Mouse (Mus musculus): ENCODE measurements at regions not wholly inside any gene's neighbourhood (a gene's known extent, or its start where the extent isn't known, plus 50 kb on each side); places are given as distances from the start of the nearest gene placed in this dataset.
A peak's percentile ranks its signal among the peaks of the same experiment; 100 is the strongest.

GRCm38 (mm10) chr9:117872387-117873081, 167.8 kb upstream of the Azi2 start:
- no peaks in the 10 kb centered on the region for H3K36me3 ChIP-seq (ENCODE audit: insufficient read depth, low read length)
- peak overlapping the region; percentile 31 for H3K9ac ChIP-seq (replicated peaks; ENCODE audit: low read length)
- H3K4me3 ChIP-seq (ENCODE audit: low read length) = peak overlapping the region; percentile 59
- peaks cover 43% of the 10 kb centered on the region for H3K27me3 ChIP-seq (ENCODE audit: insufficient read depth, low read length)
- peak; percentile 84 for ATAC-seq (ENCODE audit: low FRiP score, low TSS enrichment)
- H3K9me3 ChIP-seq (ENCODE audit: low read length) = no peaks in the 10 kb centered on the region
- under 1% methylated on average over 57 of the region's 70 CpGs for WGBS
- no peak overlapping the region for H3K27ac ChIP-seq (ENCODE audit: low read length)
- H3K4me1 ChIP-seq (ENCODE audit: insufficient read depth, low read length) = peaks cover 6% of the 10 kb centered on the region
- peak overlapping the region; percentile 96 for H3K4me2 ChIP-seq (replicated peaks; ENCODE audit: low read depth, low read length)

GRCm38 (mm10) chr9:117872021-117872386, 168.3 kb upstream of the Azi2 start:
- no peak overlapping the region for H3K27ac ChIP-seq (ENCODE audit: low read length)
- WGBS = under 1% methylated on average over 15 of the region's 15 CpGs
- no peaks in the 10 kb centered on the region for H3K36me3 ChIP-seq (ENCODE audit: insufficient read depth, low read length)
- peak; percentile 53; the same call in 1 of the 2 replicates for ATAC-seq (ENCODE audit: low FRiP score, low TSS enrichment)
- H3K4me3 ChIP-seq (ENCODE audit: low read length) = peak overlapping the region; percentile 59
- no peaks in the 10 kb centered on the region for H3K9me3 ChIP-seq (ENCODE audit: low read length)
- H3K9ac ChIP-seq (replicated peaks; ENCODE audit: low read length) = peak overlapping the region; percentile 31
- peaks cover 6% of the 10 kb centered on the region for H3K4me1 ChIP-seq (ENCODE audit: insufficient read depth, low read length)
- H3K27me3 ChIP-seq (ENCODE audit: insufficient read depth, low read length) = peaks cover 43% of the 10 kb centered on the region
- H3K4me2 ChIP-seq (replicated peaks; ENCODE audit: low read depth, low read length) = peak overlapping the region; percentile 96

- peaks cover 43% of the 10 kb centered on the region for H3K27me3 ChIP-seq (ENCODE audit: insufficient read depth, low read length)
- H3K4me1 ChIP-seq (ENCODE audit: insufficient read depth, low read length) = peaks cover 6% of the 10 kb centered on the region
- 43% methylated on average over 11 of the region's 11 CpGs for WGBS
- H3K9ac ChIP-seq (replicated peaks; ENCODE audit: low read length) = no peak overlapping the region
- peaks cover 3% of the 10 kb centered on the region; the same call in 1 of the 2 replicates for H3K9me3 ChIP-seq (ENCODE audit: low read length)
- H3K4me2 ChIP-seq (replicated peaks; ENCODE audit: low read depth, low read length) = no peak overlapping the region; the same call in 1 of the 2 replicates
- H3K36me3 ChIP-seq (ENCODE audit: insufficient read depth, low read length) = no peaks in the 10 kb centered on the region
- H3K4me3 ChIP-seq (ENCODE audit: low read length) = no peak overlapping the region
- ATAC-seq (ENCODE audit: low FRiP score, low TSS enrichment) = no peak
- no peak overlapping the region for H3K27ac ChIP-seq (ENCODE audit: low read length)
Measured at GRCm38 (mm10) chr9:117870616-117871015, 169.7 kb upstream of the Azi2 start.

DNA sequence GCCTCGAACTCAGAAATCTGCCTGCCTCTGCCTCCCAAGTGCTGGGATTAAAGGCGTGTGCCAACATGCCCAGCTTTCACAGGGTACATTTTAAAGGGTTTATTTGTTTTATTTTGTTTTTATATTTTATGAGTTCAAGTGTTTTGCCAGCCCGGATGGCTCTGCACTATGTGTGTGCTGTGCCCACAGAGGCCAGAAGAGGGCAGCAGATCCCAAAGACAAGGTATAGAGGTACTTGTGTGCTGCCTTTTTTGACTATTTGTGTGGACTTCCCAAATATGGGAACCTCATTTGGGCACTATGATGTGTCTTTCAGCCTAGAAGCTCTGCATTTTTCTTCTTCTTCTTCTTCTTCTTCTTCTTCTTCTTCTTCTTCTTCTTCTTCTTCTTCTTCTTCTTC, 176.4 kb upstream of the Azi2 start:
- H3K27ac ChIP-seq (ENCODE audit: low read length) = no peak overlapping the region
- no peak for ATAC-seq (ENCODE audit: low FRiP score, low TSS enrichment)
- 93% methylated on average over 3 of the region's 3 CpGs for WGBS

DNA sequence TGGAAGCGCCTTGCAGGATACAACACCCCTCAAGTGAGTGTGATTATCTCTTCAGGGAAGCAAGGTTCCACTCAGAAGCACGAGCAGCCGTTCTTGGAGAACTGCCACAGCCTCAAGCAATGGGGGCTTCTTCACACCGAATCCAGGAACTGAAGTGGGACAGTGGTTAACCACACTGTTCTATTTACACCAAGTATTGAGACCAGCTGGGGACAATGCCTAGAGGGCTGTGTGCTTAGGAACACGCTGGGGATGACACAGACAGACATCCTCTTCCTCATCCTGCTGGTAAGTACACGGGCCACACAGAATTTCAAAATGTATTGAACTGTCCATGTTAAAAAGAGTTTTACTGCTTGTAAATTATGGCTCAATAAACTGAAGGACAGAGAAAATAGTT, 177.0 kb upstream of the Azi2 start:
- H3K9me3 ChIP-seq (ENCODE audit: low read length) = peaks cover 6% of the 10 kb centered on the region; the same call in 1 of the 2 replicates
- 80% methylated on average over 6 of the region's 6 CpGs for WGBS
- no peaks in the 10 kb centered on the region for H3K36me3 ChIP-seq (ENCODE audit: insufficient read depth, low read length)
- H3K27me3 ChIP-seq (ENCODE audit: insufficient read depth, low read length) = no peaks in the 10 kb centered on the region
- no peak overlapping the region for H3K27ac ChIP-seq (ENCODE audit: low read length)
- H3K4me2 ChIP-seq (replicated peaks; ENCODE audit: low read depth, low read length) = no peak overlapping the region
- no peak overlapping the region for H3K4me3 ChIP-seq (ENCODE audit: low read length)
- ATAC-seq (ENCODE audit: low FRiP score, low TSS enrichment) = no peak
- no peak overlapping the region for H3K9ac ChIP-seq (replicated peaks; ENCODE audit: low read length)
- H3K4me1 ChIP-seq (ENCODE audit: insufficient read depth, low read length) = no peaks in the 10 kb centered on the region

More for the DNA sequence above, 176.4 kb upstream of the Azi2 start:
- Histone ChIP-seq H3K4me2 (replicated peaks; ENCODE audit: low read depth, low read length) (no peak overlapping the region), H3K4me3 (ENCODE audit: low read length) (no peak overlapping the region), H3K27me3 (ENCODE audit: insufficient read depth, low read length) (no peaks in the 10 kb centered on the region), H3K9me3 (ENCODE audit: low read length) (peaks cover 6% of the 10 kb centered on the region; the same call in 1 of the 2 replicates), H3K36me3 (ENCODE audit: insufficient read depth, low read length) (no peaks in the 10 kb centered on the region), H3K9ac (replicated peaks; ENCODE audit: low read length) (no peak overlapping the region), H3K4me1 (ENCODE audit: insufficient read depth, low read length) (no peaks in the 10 kb centered on the region)

DNA sequence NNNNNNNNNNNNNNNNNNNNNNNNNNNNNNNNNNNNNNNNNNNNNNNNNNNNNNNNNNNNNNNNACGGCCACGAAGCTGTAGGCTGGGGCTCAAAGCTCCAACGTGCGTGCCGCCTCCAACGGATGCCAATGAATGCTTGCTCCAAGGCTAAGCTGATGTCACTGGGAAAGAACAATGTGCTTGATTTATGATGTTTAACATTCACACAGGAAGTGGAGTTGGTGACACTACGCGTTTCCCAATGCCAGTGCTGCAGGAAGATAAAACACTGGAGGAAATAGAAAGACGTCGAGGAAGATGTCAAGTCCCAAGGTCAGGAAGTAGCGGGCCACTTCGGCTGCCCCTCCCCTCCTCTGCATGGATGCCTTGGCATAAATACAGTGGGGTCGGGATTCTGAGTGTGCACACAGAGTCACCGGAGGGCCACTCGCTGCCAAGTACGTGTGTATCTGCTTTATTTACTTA, 180.7 kb upstream of the Azi2 start:
- ATAC-seq (ENCODE audit: low FRiP score, low TSS enrichment) = peak; percentile 77
- no peak overlapping the region for H3K4me2 ChIP-seq (replicated peaks; ENCODE audit: low read depth, low read length)
- WGBS = 49% methylated on average over 16 of the region's 16 CpGs

DNA sequence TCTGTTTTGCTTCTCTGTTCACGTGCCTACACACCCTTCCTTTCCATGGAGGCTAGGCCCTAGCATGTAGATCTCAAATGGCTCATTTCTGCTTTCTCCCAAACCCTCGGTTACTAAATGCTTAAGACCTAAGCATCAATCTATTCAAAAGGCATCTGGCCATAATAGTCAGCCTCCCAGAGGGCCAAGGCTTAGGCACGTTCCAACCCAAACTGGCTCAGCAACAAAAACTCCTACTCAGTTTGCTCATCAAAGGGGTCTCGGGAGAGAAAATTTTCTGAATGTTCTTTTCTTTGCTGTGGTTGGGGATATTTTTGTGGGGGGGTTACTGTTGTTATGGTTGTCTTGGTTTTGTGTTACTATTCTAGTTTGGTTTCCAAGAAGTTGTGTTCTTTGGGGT, 196.8 kb upstream of the Azi2 start:
- Histone ChIP-seq H3K9me3 (ENCODE audit: low read length) (no peaks in the 10 kb centered on the region), H3K4me2 (replicated peaks; ENCODE audit: low read depth, low read length) (no peak overlapping the region), H3K4me3 (ENCODE audit: low read length) (no peak overlapping the region), H3K36me3 (ENCODE audit: insufficient read depth, low read length) (no peaks in the 10 kb centered on the region), H3K4me1 (ENCODE audit: insufficient read depth, low read length) (no peaks in the 10 kb centered on the region), H3K27ac (ENCODE audit: low read length) (no peak overlapping the region), H3K9ac (replicated peaks; ENCODE audit: low read length) (no peak overlapping the region), H3K27me3 (ENCODE audit: insufficient read depth, low read length) (no peaks in the 10 kb centered on the region)
- 78% methylated on average over 4 of the region's 4 CpGs for WGBS
- ATAC-seq (ENCODE audit: low FRiP score, low TSS enrichment) = no peak

More for the DNA sequence above, 180.7 kb upstream of the Azi2 start:
- no peak overlapping the region for H3K4me3 ChIP-seq (ENCODE audit: low read length)
- no peaks in the 10 kb centered on the region for H3K27me3 ChIP-seq (ENCODE audit: insufficient read depth, low read length)
- H3K27ac ChIP-seq (ENCODE audit: low read length) = no peak overlapping the region
- no peak overlapping the region for H3K9ac ChIP-seq (replicated peaks; ENCODE audit: low read length)
- H3K36me3 ChIP-seq (ENCODE audit: insufficient read depth, low read length) = no peaks in the 10 kb centered on the region
- no peaks in the 10 kb centered on the region for H3K4me1 ChIP-seq (ENCODE audit: insufficient read depth, low read length)
- peaks cover 12% of the 10 kb centered on the region for H3K9me3 ChIP-seq (ENCODE audit: low read length)

GRCm38 (mm10) chr9:117836696-117837380, 203.5 kb upstream of the Azi2 start:
- Histone ChIP-seq H3K36me3 (ENCODE audit: insufficient read depth, low read length) (no peaks in the 10 kb centered on the region), H3K4me1 (ENCODE audit: insufficient read depth, low read length) (no peaks in the 10 kb centered on the region), H3K27ac (ENCODE audit: low read length) (no peak overlapping the region), H3K4me3 (ENCODE audit: low read length) (no peak overlapping the region), H3K27me3 (ENCODE audit: insufficient read depth, low read length) (no peaks in the 10 kb centered on the region), H3K9me3 (ENCODE audit: low read length) (no peaks in the 10 kb centered on the region), H3K4me2 (replicated peaks; ENCODE audit: low read depth, low read length) (no peak overlapping the region), H3K9ac (replicated peaks; ENCODE audit: low read length) (no peak overlapping the region)
- 64% methylated on average over 12 of the region's 12 CpGs for WGBS
- no peak for ATAC-seq (ENCODE audit: low FRiP score, low TSS enrichment)

DNA sequence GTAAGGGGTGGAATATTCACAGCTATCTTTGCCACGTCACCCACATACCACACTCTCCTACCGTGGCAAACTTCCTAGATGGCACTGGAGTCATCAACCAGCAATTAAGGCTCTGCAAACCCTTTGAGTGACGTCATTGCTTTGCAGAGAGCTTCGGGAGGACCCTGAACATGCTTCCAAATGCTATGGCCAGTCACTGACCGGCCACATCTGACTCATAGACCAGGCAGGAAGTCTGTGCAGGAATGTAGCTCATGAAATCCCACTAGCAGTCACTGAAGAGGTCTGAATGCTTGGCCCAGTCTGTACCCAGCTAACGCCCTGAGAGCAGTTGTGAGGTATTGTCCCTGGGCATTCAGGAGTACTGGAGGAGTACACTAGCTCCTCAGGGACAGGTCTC, 203.9 kb upstream of the Rbms3 start:
- Histone ChIP-seq H3K4me3 (ENCODE audit: low read length) (no peak overlapping the region), H3K4me2 (replicated peaks; ENCODE audit: low read depth, low read length) (no peak overlapping the region), H3K4me1 (ENCODE audit: insufficient read depth, low read length) (no peaks in the 10 kb centered on the region), H3K9ac (replicated peaks; ENCODE audit: low read length) (no peak overlapping the region), H3K36me3 (ENCODE audit: insufficient read depth, low read length) (no peaks in the 10 kb centered on the region), H3K9me3 (ENCODE audit: low read length) (no peaks in the 10 kb centered on the region), H3K27ac (ENCODE audit: low read length) (no peak overlapping the region), H3K27me3 (ENCODE audit: insufficient read depth, low read length) (no peaks in the 10 kb centered on the region)
- WGBS = 69% methylated on average over 6 of the region's 6 CpGs
- ATAC-seq (ENCODE audit: low FRiP score, low TSS enrichment) = no peak

DNA sequence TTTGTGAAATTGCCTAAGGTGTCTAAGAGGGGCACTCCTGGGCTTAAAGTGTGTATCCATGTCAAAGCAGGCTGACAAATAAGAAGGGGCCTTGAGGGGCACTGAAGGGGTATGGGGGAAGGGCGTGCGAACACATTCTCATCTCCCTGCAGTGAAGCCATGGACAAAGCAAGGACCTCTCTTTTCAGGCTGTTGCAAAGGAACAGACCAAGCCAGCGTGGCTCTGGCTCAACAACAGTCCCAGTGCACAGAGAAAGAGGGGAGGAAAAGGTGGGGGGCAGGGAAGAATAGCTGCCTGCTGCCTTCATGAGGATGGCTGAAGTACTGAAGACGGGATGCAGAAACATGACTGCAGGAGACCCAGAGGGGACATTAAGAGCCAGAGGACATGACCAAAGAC, 184.9 kb upstream of the Rbms3 start:
- Histone ChIP-seq H3K9me3 (ENCODE audit: low read length) (no peaks in the 10 kb centered on the region), H3K4me3 (ENCODE audit: low read length) (no peak overlapping the region), H3K36me3 (ENCODE audit: insufficient read depth, low read length) (no peaks in the 10 kb centered on the region), H3K4me2 (replicated peaks; ENCODE audit: low read depth, low read length) (no peak overlapping the region), H3K27ac (ENCODE audit: low read length) (no peak overlapping the region), H3K4me1 (ENCODE audit: insufficient read depth, low read length) (0 out of 2 replicates have a peak, but pooled peaks cover 6% of the 10 kb centered on the region), H3K27me3 (ENCODE audit: insufficient read depth, low read length) (no peaks in the 10 kb centered on the region), H3K9ac (replicated peaks; ENCODE audit: low read length) (no peak overlapping the region)
- no peak for ATAC-seq (ENCODE audit: low FRiP score, low TSS enrichment)
- WGBS = 67% methylated on average over 4 of the region's 4 CpGs
